In the genomic region with DNA sequence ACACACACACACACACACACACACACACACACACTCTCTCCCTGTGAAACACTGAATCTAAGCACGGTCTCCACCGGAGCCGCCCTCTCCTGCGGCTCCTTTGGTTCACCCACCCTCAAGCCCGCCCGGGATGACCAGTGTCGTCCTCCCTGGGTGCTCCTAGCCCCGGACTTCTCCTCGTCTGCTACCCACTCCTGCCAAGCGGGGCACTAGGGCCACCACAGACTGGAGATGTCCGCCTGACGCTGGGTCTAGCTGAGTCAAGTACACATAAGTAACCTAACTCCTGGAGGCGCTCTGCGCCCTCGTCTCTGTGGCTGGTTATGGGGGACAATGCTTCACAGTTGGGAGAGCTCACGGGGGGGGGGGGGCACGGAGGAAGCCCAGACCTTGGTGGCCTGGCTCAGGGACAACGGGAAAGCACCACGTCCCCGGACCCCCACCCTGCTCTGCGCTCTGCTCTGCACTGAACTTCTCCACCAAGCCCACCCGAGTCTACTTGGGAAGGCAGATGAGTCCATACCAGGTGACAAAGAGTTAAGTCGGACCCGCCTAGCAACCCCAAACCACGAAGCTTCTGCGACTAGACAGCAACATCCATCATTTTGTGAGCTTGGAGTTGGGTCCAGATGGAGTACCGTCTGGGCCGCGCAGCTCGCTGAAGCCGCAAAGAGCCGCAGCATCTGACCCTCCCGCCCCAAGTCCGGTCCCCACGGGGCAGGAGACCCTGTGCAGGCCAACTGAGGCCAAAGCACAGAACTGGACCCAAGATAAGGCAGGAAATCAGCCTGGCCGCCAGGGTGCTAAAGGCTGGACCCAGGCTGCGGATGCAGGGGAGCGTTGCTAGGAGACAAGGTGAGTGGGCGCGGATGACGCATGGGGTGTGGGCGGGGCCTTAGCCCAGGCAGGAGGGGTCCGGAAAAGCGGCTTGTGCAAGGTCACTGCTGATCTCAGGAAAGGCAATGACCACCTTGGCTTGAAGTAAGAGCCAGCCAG, we compare ENCODE assay signal across 9 mouse cellular contexts. TPM values are rescaled to one million over a fixed set of nuclear protein-coding genes. Genes with fewer than 3 reads are reported as not detected.
DNase-seq lines count a peak whose midpoint lies in the region; ATAC-seq and TF ChIP-seq lines count a peak whose summit lies in the region.
"Had no signal": no experiment of that assay in that cellular context is flagged by ENCODE, and none has a peak within 500 bp of the region (broad histone marks: within the 10 kb centered on the region; RNA-seq: fewer than 3 reads in every experiment).

A gene (plus strand): TSS at position 512 of the 996 bp plus-strand sequence.

- no peak within 1 kb of the TSS for H3K27ac ChIP-seq in heart, embryonic 12.5 days (ENCODE audit: poor library complexity, severe bottlenecking)
- H3K27ac ChIP-seq in cerebellum, adult 2 months (ENCODE audit: insufficient read depth, low read length), result no peak within 1 kb of the TSS

- DNase-seq in heart, adult 18-20 months, result no peak
- DNase-seq in cerebellum, adult 2 months, result peak; percentile 79 to 81
- DNase-seq in frontal cortex, postnatal 10 days (ENCODE audit: low spot score in 2 of 2), result peak; percentile 82 to 85
- DNase-seq in layer of hippocampus, adult 18-20 months (ENCODE audit: low spot score in 2 of 2), result peak; percentile 90 to 94
- peak; percentile 70 for DNase-seq in mesoderm, embryonic 11.5 days (ENCODE audit: low read depth, low spot score)
- DNase-seq in right cerebral cortex, postnatal 36 days (ENCODE audit: low spot score in 2 of 2), result peak; percentile 90 to 93
- DNase-seq in gastrocnemius, adult 8-10 months (ENCODE audit: low spot score in 2 of 2), result no peak

- peaks cover 12% of the 10 kb centered on the region for H3K4me1 ChIP-seq in heart, embryonic 12.5 days (replicated peaks)
- H3K4me1 ChIP-seq in cerebellum, adult 2 months (ENCODE audit: control insufficient read depth, insufficient read depth, low read length), result peaks cover 3% of the 10 kb centered on the region; the same call in 1 of the 2 replicates

- no peak within 1 kb of the TSS for H3K9ac ChIP-seq in heart, embryonic 12.5 days

- peak within 1 kb of the TSS; percentile 11; the same call in 1 of the 2 replicates for H3K4me3 ChIP-seq in heart, embryonic 12.5 days
- H3K4me3 ChIP-seq in cerebellum, adult 2 months (replicated peaks; ENCODE audit: insufficient read depth, low read depth, low read length), result peak within 1 kb of the TSS; percentile 5

- 0 out of 2 replicates have a peak, but pooled peaks have one; percentile 21 for TF ChIP-seq POLR2A in cerebellum, adult 2 months (IDR thresholded peaks at IDR 0.05; ENCODE audit: borderline replicate concordance, insufficient read depth, low read length)

- no peak for TF ChIP-seq CTCF in cerebellum, adult 2 months (IDR thresholded peaks at IDR 0.05; ENCODE audit: borderline replicate concordance, insufficient read depth, low read depth, low read length)

- H3K9me3 ChIP-seq in heart, embryonic 12.5 days (replicated peaks), result no peaks in the 10 kb centered on the region
- H3K9me3 ChIP-seq: G1E had no signal

- H3K4me2 ChIP-seq in heart, embryonic 12.5 days, result peak within 1 kb of the TSS; percentile 25; the same call in 1 of the 2 replicates

- peak; percentile 18; the same call in 1 of the 2 replicates for ATAC-seq in heart, embryonic 12.5 days (ENCODE audit: insufficient number of reproducible peaks, low FRiP score)

- 14% methylated on average over 44 of the region's 44 CpGs for WGBS in heart, embryonic 12.5 days
- 7% methylated on average over 43 of the region's 44 CpGs for WGBS in cerebellum, adult 2 months

- H3K27me3 ChIP-seq in heart, embryonic 12.5 days (replicated peaks), result peaks cover 72% of the 10 kb centered on the region
- H3K27me3 ChIP-seq in cerebellum, adult 2 months (ENCODE audit: control insufficient read depth, insufficient read depth, low read length), result no peaks in the 10 kb centered on the region

- H3K36me3 ChIP-seq in heart, embryonic 12.5 days, result no peaks in the 10 kb centered on the region
- H3K36me3 ChIP-seq: G1E had no signal

RNA-seq across cellular contexts. Expression of the gene that starts here (rescaled TPM):
- polyA plus RNA-seq in heart, embryonic 12.5 days (2016; fragmentation: Nextera tagmentation; extraction: Ambion mirVana), result 2.0 and 2.2 TPM in 2 replicates
- under 1 TPM; 0.42 to 0.87 TPM for total RNA-seq in heart, adult 18-20 months (2021)
- polyA plus RNA-seq in cerebellum, adult 2 months (2012; rRNA removed), result 124 and 141 TPM in 2 replicates
- 100 to 1,000 TPM; 204 to 214 TPM for total RNA-seq in layer of hippocampus, adult 18-20 months (2021)
- total RNA-seq in gastrocnemius, adult 8-10 months (2022), result under 1 TPM in 2 of 4 experiments, not detected in 2; 0.31 TPM
- polyA plus RNA-seq: G1E had no signal

Comparison
In these comparisons a context has a peak if more than half of its experiments do, and no peak if none do; other contexts are left out.
1. RNA of the gene that starts here (total RNA-seq): 204 to 214 TPM in layer of hippocampus, adult 18-20 months; 0.42 to 0.87 TPM in heart, adult 18-20 months and 0.31 TPM in gastrocnemius, adult 8-10 months; every median in the first group is over 100 times any median in the second.
2. RNA of the gene that starts here (polyA plus RNA-seq): 124 to 141 TPM in cerebellum, adult 2 months; 2.0 to 2.2 TPM in heart, embryonic 12.5 days; every median in the first group is over 10 times any median in the second.
3. DNase-seq: peak in cerebellum, adult 2 months (2 of 2), frontal cortex, postnatal 10 days (2 of 2), layer of hippocampus, adult 18-20 months (2 of 2), mesoderm, embryonic 11.5 days (single experiment) and right cerebral cortex, postnatal 36 days (2 of 2); none in heart, adult 18-20 months (0 of 2) and gastrocnemius, adult 8-10 months (0 of 2).